Mouse (Mus musculus) cerebellum, adult 11 months (tissue): ENCODE results near the gene Aagab.

Experiments
- DNase-seq: peaks from one replicate; pipeline ENCODE4 v3.0.0; 2022

Gene Aagab

GRCm38 (mm10) chr9:63678076-63678475 lies 75.6 kb downstream of the Aagab start:
- DNase-seq: no peak

- DNase-seq: no peak
These were observed 79.8 kb downstream of the Aagab start for GRCm38 (mm10) chr9:63682301-63682700.

- DNase-seq: no peak
These were observed 80.5 kb downstream of the Aagab start for GRCm38 (mm10) chr9:63682943-63683342.

GRCm38 (mm10) chr9:63684277-63684676 lies 81.8 kb downstream of the Aagab start:
- DNase-seq: no peak

GRCm38 (mm10) chr9:63685352-63685751 lies 82.9 kb downstream of the Aagab start:
- DNase-seq: no peak

- no peak for DNase-seq
These were observed 85.1 kb downstream of the Aagab start for GRCm38 (mm10) chr9:63687413-63688015.

- DNase-seq: no peak
These were observed 88.1 kb downstream of the Aagab start for GRCm38 (mm10) chr9:63690511-63690910.

GRCm38 (mm10) chr9:63691960-63692359 lies 89.5 kb downstream of the Aagab start:
- DNase-seq: no peak
